Mouse (Mus musculus): ENCODE measurements around the gene Smtnl2.

DNA sequence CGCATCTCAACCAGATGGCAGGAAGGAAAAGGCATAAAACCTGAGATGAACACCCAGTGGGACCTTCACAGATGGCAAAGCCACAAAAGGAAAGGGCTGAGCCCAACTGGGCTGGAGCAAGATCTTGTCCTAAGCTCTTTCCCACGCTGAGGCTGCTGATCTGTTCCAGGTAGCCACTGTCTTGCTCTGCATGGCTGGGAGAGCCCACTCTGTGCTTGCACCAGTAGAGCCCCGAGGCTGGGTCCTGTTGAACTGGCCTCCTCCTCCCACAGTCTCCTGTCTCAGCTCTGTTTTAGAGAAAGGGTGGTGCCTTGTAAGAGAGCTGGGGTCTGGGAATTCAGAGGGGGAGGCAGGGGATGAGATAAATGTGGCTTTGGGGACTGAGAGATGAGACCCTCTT is 4.4 kb downstream of the Smtnl2 start:
- no peak for TF ChIP-seq CTCF (IDR thresholded peaks at IDR 0.05; ENCODE audit: low read depth)
- TF ChIP-seq EP300 (IDR thresholded peaks at IDR 0.05; ENCODE audit: low read depth), result no peak
